ENCODE assay signal across 12 mouse cellular contexts in genomic region chr17:46547923-46548322, GRCm38 (mm10).
A peak's percentile ranks its signal among the peaks of the same experiment; 100 is the strongest.
DNase-seq lines count a peak whose midpoint lies in the region.
"Had no signal": no experiment of that assay in that cellular context is flagged by ENCODE, and none has a peak within 500 bp of the region (broad histone marks: within the 10 kb centered on the region; RNA-seq: fewer than 3 reads in every experiment).

No protein-coding gene starts in this region.

- DNase-seq in embryo, embryonic 11 days = peak; percentile 29
- DNase-seq in embryo, embryonic 10 days (ENCODE audit: low spot score) = no peak
- DNase-seq in testis, postnatal 10 days (ENCODE audit: low spot score) = peak; percentile 69
- DNase-seq in testis, postnatal 14 days (ENCODE audit: low spot score) = no peak
- peak; percentile 63 for DNase-seq in R1 (ENCODE audit: low read depth, low spot score)
- DNase-seq in kidney, adult 8-10 months = no peak
- no peak for DNase-seq in thymus, postnatal 14 days
- DNase-seq: adrenal gland, adult 8-10 months; kidney, adult 2 months; kidney, postnatal 36 days; lung, adult 18-20 months; lung, postnatal 36 days had no signal

Comparison
In these comparisons a context has a peak if more than half of its experiments do, and no peak if none do; other contexts are left out.
1. DNase-seq: peak in embryo, embryonic 11 days (single experiment), testis, postnatal 10 days (single experiment) and R1 (single experiment); none in embryo, embryonic 10 days (single experiment), testis, postnatal 14 days (single experiment), kidney, adult 8-10 months (0 of 2) and thymus, postnatal 14 days (single experiment).